Mouse (Mus musculus) ES-Bruce4 (cell line): ENCODE data around the gene Tap1. TPM values are rescaled to one million over a fixed set of nuclear protein-coding genes. Genes with fewer than 3 reads are reported as not detected.

Experiments
- H3K27ac ChIP-seq: 2 replicates; pipeline ENCODE4 v1.5.1; 2012; ENCODE audit warnings: low read length, inconsistent platforms; ENCODE audit not compliant: insufficient read depth
- H3K27me3 ChIP-seq: 2 replicates; pipeline ENCODE4 v1.6.1; 2012; ENCODE audit warnings: mild to moderate bottlenecking, low read length, inconsistent platforms; ENCODE audit not compliant: control insufficient read depth, poor library complexity, insufficient read depth, severe bottlenecking
- H3K36me3 ChIP-seq: 2 replicates; pipeline ENCODE4 v1.6.1; 2012; ENCODE audit warnings: inconsistent platforms, mild to moderate bottlenecking, low read length, moderate library complexity; ENCODE audit not compliant: control insufficient read depth, poor library complexity, insufficient read depth, severe bottlenecking
- H3K4me1 ChIP-seq: one replicate; pipeline ENCODE4 v1.8.1; 2011; ENCODE audit warnings: low read length; ENCODE audit not compliant: control insufficient read depth, insufficient read depth
- H3K4me3 ChIP-seq: 2 replicates; pipeline ENCODE4 v1.5.1; 2011; ENCODE audit warnings: low read depth, mild to moderate bottlenecking, low read length
- H3K9ac ChIP-seq: 2 replicates; pipeline ENCODE4 v1.6.1; 2012; ENCODE audit warnings: low read depth, mild to moderate bottlenecking, inconsistent platforms; ENCODE audit not compliant: poor library complexity, severe bottlenecking
- H3K9me3 ChIP-seq: replicated peaks from 2 replicates; pipeline ENCODE4 v1.6.1; 2012; ENCODE audit warnings: mild to moderate bottlenecking, low read length, inconsistent platforms; ENCODE audit not compliant: control insufficient read depth, poor library complexity, insufficient read depth, severe bottlenecking
- CTCF ChIP-seq: IDR thresholded peaks from one replicate; pipeline ENCODE4 v1.8.1; 2011; ENCODE audit warnings: low read depth, low read length
- EP300 ChIP-seq: IDR thresholded peaks from 2 replicates; pipeline ENCODE4 v1.6.1; 2011; ENCODE audit warnings: low read depth, low read length; ENCODE audit not compliant: insufficient read depth
- POLR2A ChIP-seq: IDR thresholded peaks from one replicate; pipeline ENCODE4 v1.8.1; 2011; ENCODE audit warnings: low read length; ENCODE audit not compliant: insufficient read depth
- polyA plus RNA-seq: library from polyadenylated mRNA; stranded (reverse); fragments of >200 nt; gene quantifications from 2 replicates; pipeline ENCODE4 v1.2.4, GENCODE M21; 2011; ENCODE audit warnings: low read depth; ENCODE audit not compliant: missing spikeins, insufficient read depth, insufficient read length

The Tap1 gene
- polyA plus RNA-seq, 1 experiment = 24.6 TPM

DNA sequence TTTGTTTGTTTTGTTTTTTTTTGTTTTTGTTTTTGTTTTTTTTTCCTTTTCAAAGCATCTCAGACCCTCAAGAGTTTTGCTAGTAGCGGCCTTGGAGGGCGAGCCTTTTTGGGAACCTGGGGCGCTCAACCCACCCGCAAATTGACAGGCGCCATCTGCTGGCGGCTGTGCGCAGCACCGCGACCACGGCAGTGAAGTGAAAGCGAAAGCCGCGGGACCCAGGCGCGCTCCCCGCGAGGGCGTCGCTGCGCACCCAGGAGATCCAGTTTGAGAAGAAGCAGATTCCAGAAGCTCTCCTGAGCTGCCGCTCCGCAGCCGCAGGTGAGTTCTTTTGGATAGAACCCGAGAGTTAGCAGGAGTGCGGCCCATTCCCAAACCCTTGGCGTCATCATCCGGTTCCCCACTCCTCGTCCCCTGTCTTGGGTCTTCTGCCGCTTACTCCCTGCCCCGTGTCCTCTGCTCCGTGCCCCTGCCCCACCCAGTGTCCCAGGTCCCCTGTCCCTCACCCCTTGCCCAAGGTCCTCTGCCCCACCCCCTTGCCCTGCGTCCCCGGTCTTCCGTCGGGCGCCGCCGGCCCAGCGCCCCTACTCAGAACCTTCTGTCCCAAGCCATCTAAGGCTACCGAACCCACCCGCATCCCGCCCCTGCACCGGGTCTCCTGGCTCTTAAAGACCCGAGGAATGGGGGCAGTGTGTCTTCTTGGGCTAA, 17.1 kb downstream of the Tap1 start:
- Histone ChIP-seq H3K9me3 (no peaks in the 10 kb centered on the region), H3K9ac (peak overlapping the region; percentile 69), H3K4me3 (peak overlapping the region; percentile 85), H3K4me1 (no peaks in the 10 kb centered on the region), H3K36me3 (no peaks in the 10 kb centered on the region), H3K27me3 (no peaks in the 10 kb centered on the region), H3K27ac (no peak overlapping the region)
- TF ChIP-seq EP300 = no peak
- TF ChIP-seq POLR2A = no peak
- peak; percentile 84 for TF ChIP-seq CTCF

DNA sequence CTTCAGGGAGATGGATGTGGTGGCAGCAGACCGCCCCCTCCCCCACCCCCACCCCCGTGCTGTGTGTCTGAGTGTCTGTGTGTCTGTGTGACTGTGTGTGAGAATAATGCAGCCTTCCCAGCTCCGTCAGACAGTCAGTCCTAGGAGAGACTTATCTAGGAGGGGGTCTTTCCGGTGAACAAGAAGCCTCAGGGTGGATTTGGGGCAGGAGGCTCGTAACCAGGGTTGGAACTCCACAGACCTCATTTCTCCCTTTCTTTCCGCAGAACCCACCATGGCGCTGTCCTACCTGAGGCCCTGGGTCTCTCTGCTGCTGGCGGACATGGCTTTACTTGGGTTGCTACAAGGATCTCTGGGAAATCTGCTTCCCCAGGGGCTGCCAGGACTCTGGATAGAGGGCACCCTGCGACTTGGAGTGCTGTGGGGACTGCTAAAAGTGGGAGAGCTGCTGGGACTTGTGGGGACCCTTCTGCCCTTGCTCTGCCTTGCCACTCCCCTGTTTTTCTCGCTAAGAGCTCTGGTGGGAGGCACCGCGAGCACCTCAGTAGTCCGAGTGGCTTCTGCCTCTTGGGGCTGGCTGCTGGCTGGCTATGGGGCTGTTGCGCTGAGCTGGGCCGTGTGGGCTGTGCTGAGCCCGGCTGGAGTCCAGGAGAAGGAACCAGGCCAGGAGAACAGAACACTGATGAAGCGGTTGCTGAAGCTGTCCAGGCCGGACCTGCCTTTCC, 17.8 kb downstream of the Tap1 start:
- H3K4me3 ChIP-seq = peak overlapping the region; percentile 85
- H3K4me1 ChIP-seq = no peaks in the 10 kb centered on the region
- TF ChIP-seq CTCF (no peak), EP300 (no peak), POLR2A (no peak)
- peak overlapping the region; percentile 69 for H3K9ac ChIP-seq
- no peaks in the 10 kb centered on the region for H3K27me3 ChIP-seq
- no peaks in the 10 kb centered on the region for H3K36me3 ChIP-seq
- H3K9me3 ChIP-seq = no peaks in the 10 kb centered on the region
- no peak overlapping the region for H3K27ac ChIP-seq

DNA sequence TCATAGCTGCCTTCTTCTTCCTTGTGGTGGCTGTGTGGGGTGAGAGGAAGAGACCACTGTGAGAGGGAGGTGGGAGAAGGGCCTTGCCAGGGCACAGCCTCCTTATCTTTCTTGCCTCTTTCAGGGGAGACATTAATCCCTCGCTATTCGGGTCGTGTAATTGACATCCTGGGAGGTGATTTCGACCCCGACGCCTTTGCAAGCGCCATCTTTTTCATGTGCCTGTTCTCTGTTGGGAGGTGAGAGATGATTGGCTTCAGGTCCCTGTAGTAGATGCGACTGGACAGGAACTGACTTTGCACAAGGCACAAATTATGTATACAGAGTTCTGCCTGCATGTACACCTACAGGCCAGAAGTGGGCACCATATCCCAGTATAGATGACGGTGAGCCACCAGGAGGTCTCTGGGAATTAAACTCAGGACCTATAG, 18.4 kb downstream of the Tap1 start:
- no peaks in the 10 kb centered on the region for H3K36me3 ChIP-seq
- no peaks in the 10 kb centered on the region for H3K27me3 ChIP-seq
- peak overlapping the region; percentile 85 for H3K4me3 ChIP-seq
- TF ChIP-seq CTCF = peak; percentile 1
- no peak for TF ChIP-seq POLR2A
- H3K4me1 ChIP-seq = no peaks in the 10 kb centered on the region
- H3K9me3 ChIP-seq = no peaks in the 10 kb centered on the region
- H3K27ac ChIP-seq = no peak overlapping the region
- H3K9ac ChIP-seq = peak overlapping the region; percentile 69

DNA sequence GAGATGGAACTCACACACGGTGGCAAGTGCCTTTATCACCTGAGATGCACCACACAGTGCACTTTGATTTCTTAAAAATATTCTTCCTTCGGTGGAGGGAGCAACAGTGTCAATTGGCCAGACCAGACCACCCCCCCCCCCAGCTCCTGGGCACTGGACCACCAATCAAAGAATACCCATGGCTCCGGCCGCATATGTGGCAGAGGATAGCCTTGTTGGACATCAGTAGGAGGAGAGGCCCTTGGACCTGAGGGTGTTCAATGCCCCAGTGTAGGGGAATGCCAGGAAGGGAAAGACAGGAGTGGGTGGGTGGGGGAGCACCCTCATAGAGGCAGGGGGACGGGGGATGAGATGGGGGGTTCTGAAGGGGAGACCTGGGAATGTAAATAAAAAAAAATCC, 19.4 kb downstream of the Tap1 start:
- Histone ChIP-seq H3K36me3 (no peaks in the 10 kb centered on the region), H3K27ac (no peak overlapping the region), H3K27me3 (no peaks in the 10 kb centered on the region), H3K9me3 (no peaks in the 10 kb centered on the region), H3K9ac (no peak overlapping the region), H3K4me3 (no peak overlapping the region), H3K4me1 (no peaks in the 10 kb centered on the region)
- TF ChIP-seq CTCF = no peak
- no peak for TF ChIP-seq EP300
- TF ChIP-seq POLR2A = no peak

DNA sequence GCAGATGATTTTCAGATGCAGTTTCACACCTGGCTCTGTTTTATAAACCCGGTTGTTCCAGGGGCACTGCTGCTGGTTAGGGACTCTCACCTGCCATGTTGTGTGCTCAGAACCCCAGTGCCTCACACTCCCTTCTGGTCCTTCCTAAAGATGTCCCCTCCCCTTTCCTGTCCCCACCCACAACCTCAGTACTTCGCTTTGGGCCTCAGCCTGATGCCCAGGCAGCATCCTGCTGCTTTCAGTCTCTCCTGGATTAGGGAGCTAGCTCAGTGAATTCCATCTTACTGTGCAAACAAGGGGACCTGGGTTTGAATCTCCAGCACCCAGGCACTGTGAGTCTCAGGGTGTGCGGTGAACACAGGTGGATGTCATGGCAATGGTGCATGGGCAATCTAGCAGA, 20.1 kb downstream of the Tap1 start:
- Histone ChIP-seq H3K4me3 (no peak overlapping the region), H3K4me1 (no peaks in the 10 kb centered on the region), H3K9me3 (no peaks in the 10 kb centered on the region), H3K9ac (no peak overlapping the region), H3K27ac (no peak overlapping the region), H3K36me3 (no peaks in the 10 kb centered on the region), H3K27me3 (no peaks in the 10 kb centered on the region)
- TF ChIP-seq CTCF = no peak
- TF ChIP-seq EP300 = no peak
- TF ChIP-seq POLR2A = no peak

DNA sequence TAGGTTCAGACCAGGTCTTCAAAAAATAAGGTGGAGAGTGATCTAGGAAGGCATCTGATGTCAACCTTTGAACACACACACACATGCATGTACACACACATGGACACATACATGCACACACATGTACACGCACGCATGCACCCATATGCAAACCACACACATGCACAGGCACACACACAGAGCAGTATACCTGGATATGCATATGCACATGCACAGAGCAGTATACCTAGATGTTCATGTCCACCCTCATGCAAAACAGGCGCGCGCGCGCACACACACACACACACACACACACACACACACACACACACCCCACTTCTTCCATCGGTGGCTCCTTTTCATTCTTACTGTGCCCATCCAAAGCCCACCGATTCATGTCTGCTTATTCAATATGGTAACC, 20.5 kb downstream of the Tap1 start:
- Histone ChIP-seq H3K4me1 (no peaks in the 10 kb centered on the region), H3K27me3 (no peaks in the 10 kb centered on the region), H3K36me3 (no peaks in the 10 kb centered on the region), H3K9ac (no peak overlapping the region), H3K9me3 (no peaks in the 10 kb centered on the region), H3K4me3 (no peak overlapping the region), H3K27ac (no peak overlapping the region)
- TF ChIP-seq EP300 (no peak), POLR2A (no peak), CTCF (no peak)
